Mouse (Mus musculus) cortical plate, adult 2 months (tissue): ENCODE data around the gene Ucp1. TPM values are rescaled to one million over a fixed set of nuclear protein-coding genes. Genes with fewer than 3 reads are reported as not detected.
A peak's percentile ranks its signal among the peaks of the same experiment; 100 is the strongest.

Source experiments
- H3K27ac ChIP-seq: fragments of 200-500 bp; 2 replicates; pipeline ENCODE4 v1.5.1; 2012; ENCODE audit warnings: low read length, control low read depth, inconsistent platforms; ENCODE audit not compliant: insufficient read depth
- H3K4me1 ChIP-seq: fragments of 200-500 bp; 2 replicates; pipeline ENCODE4 v1.6.1; 2011; ENCODE audit warnings: low read length; ENCODE audit not compliant: control insufficient read depth, insufficient read depth
- H3K4me3 ChIP-seq: fragments of 200-500 bp; 2 replicates; pipeline ENCODE4 v1.5.1; 2011; ENCODE audit warnings: mild to moderate bottlenecking, low read length, control low read depth; ENCODE audit not compliant: insufficient read depth
- CTCF ChIP-seq: fragments of 200-500 bp; IDR thresholded peaks from 2 replicates; pipeline ENCODE4 v1.5.1; 2011; ENCODE audit warnings: mild to moderate bottlenecking, control low read depth, low read length; ENCODE audit not compliant: insufficient read depth; ENCODE audit errors: extremely low read depth
- POLR2A ChIP-seq: fragments of 200-500 bp; IDR thresholded peaks from 2 replicates; pipeline ENCODE4 v1.6.1; 2011; ENCODE audit warnings: mild to moderate bottlenecking, low read length, control low read depth; ENCODE audit not compliant: insufficient read depth; ENCODE audit errors: extremely low read depth
- polyA plus RNA-seq: library from polyadenylated mRNA; depleted of rRNA; stranded (reverse); fragments of >200 nt; gene quantifications from 2 replicates; pipeline ENCODE4 v1.2.3, GENCODE M21; 2012; rRNA removed

Gene Ucp1
- polyA plus RNA-seq = 0.10 and 0.26 TPM in 2 replicates

DNA sequence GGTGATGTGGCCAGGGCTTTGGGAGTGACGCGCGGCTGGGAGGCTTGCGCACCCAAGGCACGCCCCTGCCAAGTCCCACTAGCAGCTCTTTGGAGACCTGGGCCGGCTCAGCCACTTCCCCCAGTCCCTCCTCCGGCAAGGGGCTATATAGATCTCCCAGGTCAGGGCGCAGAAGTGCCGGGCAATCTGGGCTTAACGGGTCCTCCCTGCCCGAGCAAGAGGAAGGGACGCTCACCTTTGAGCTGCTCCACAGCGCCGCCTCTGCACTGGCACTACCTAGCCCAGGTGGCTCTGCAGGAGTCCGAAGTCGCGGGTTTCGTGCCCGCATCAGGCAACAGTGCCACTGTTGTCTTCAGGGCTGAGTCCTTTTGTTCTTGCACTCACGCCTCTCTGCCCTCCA lies at the start of gene Ucp1:
Gene Ucp1 (plus strand): TSS at position 177 of the 400 bp plus-strand sequence.
- H3K4me3 ChIP-seq = no peak within 1 kb of the TSS
- H3K4me1 ChIP-seq = no peaks in the 10 kb centered on the region
- TF ChIP-seq POLR2A = no peak
- TF ChIP-seq CTCF = no peak
- H3K27ac ChIP-seq = no peak within 1 kb of the TSS

DNA sequence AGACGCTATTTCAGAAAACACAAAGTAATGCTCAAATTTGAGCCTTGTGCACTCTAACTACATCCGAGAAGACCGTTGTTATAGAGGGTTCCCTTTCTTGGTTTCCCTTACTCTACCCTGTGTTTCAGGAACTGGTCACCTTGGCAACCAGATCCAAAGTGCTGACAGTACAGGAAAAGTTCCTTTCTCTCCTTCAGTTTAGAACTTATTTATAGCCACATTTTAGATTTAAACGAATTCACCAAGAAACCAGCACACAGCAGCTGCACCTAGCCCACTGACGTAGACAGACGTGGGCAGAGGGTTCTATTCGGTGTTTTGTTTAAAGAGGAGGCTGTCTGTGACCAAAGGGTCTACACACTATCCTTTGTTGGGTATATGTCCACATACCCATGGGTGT lies 46.0 kb upstream of the Ucp1 start:
- Histone ChIP-seq H3K4me1 (peaks cover 7% of the 10 kb centered on the region), H3K27ac (no peak overlapping the region), H3K4me3 (no peak overlapping the region)
- TF ChIP-seq POLR2A (no peak), CTCF (no peak)

DNA sequence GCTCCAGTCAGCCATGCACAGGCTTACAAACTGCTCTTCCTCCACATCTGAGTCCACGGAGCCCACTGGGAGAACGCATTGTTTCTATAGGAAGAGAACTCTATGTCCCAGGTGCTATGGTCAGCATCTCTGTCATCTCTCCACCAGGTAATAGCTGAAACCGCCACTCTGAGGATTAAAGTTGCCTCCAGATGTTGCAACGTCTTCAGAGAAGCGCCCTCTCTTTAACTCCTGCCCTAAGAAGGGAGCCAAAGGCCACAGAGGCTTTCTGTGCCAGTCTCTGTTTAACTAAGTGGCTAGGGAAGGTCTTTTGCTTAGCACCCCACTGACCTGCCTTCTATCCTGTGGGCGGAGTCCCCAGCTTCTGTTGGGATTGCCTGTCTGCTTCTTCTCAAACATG lies 39.3 kb upstream of the Ucp1 start:
- no peaks in the 10 kb centered on the region for H3K4me1 ChIP-seq
- no peak for TF ChIP-seq CTCF
- no peak for TF ChIP-seq POLR2A
- no peak overlapping the region for H3K4me3 ChIP-seq
- no peak overlapping the region for H3K27ac ChIP-seq

DNA sequence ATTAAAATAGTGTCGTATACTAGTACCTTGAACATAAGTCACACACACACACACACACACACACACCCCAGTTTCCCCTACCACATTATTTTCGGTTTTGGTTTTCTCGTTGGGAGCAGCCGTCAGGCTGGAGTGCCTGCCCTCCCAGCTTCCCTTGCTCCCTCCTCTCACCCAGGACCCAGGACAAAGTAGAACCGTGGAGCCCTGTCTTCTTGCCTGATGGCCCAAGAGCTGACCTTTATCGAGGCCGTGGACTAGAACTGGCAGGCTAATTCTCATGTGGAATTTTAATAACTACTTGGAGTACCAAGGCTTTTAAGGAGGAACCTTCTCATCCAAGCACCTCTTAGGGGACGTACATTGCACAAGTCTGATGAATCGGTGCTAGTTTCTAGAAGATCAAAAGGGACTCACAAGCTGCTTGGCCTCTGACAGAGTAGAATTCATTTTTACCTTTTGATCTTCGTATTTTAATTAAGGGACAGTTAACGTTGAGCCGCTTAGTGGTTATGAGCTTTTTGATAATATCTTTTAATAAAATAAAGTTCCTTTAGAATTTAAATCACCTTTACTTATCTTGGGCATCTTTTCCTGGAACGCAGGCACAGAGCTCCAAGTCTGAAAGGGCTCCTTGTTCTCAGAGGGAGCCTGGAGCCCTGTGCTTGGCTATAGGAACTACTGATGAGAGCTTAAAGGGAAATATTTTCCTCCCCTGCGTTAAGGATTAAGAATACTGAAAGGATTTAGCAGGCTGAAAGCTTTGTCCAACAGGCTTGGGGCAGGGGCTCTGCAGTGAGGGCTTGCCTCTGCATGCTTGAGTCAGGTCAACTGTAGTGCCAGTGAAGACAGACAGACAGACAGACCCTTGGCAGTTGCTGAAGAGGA lies 38.5 kb upstream of the Ucp1 start:
- no peak overlapping the region for H3K4me3 ChIP-seq
- no peak for TF ChIP-seq POLR2A
- TF ChIP-seq CTCF = no peak
- no peak overlapping the region for H3K27ac ChIP-seq
- no peaks in the 10 kb centered on the region for H3K4me1 ChIP-seq

DNA sequence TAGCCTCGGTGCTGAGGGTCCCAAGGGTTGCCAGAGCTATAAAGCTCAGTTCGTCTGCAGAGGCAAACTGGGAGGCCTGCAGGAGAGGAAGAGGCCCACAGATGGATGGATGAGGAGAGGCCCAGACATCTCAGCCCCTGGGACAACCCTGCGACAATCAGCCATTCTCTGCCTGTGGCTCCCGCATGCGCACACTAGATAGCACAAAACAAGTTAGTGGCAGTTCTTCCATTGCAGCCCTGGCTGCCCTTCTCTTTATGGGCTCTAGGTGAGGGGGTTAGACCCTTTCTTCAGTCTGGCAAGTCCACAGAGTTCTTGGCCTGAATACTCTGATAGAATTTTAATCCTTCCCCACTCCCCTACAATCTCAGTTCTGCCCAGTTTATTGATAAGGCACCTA lies 37.4 kb upstream of the Ucp1 start:
- Histone ChIP-seq H3K4me3 (no peak overlapping the region), H3K4me1 (no peaks in the 10 kb centered on the region), H3K27ac (no peak overlapping the region)
- TF ChIP-seq CTCF = no peak
- TF ChIP-seq POLR2A = no peak

DNA sequence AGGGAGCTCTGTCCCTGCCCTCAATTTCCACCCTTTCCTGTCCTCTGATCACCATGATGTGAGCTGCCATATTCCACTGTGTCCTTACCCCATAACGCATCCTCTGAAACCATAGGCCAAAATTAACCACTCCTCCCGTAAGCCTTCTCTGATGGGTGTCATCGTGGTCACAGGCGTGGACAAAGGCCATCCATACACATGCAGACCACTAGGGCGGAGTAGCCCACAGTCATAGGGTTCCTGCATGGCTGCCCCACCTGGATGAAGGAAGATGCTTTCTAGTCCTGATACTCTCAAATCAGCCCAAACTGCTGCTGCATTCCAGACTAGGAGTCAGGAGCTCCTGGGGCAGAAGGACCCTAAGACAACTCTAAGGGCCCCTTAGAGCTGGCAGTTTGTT lies 32.5 kb upstream of the Ucp1 start:
- TF ChIP-seq POLR2A = no peak
- no peak for TF ChIP-seq CTCF
- H3K4me3 ChIP-seq = no peak overlapping the region
- no peak overlapping the region for H3K27ac ChIP-seq
- H3K4me1 ChIP-seq = no peaks in the 10 kb centered on the region

DNA sequence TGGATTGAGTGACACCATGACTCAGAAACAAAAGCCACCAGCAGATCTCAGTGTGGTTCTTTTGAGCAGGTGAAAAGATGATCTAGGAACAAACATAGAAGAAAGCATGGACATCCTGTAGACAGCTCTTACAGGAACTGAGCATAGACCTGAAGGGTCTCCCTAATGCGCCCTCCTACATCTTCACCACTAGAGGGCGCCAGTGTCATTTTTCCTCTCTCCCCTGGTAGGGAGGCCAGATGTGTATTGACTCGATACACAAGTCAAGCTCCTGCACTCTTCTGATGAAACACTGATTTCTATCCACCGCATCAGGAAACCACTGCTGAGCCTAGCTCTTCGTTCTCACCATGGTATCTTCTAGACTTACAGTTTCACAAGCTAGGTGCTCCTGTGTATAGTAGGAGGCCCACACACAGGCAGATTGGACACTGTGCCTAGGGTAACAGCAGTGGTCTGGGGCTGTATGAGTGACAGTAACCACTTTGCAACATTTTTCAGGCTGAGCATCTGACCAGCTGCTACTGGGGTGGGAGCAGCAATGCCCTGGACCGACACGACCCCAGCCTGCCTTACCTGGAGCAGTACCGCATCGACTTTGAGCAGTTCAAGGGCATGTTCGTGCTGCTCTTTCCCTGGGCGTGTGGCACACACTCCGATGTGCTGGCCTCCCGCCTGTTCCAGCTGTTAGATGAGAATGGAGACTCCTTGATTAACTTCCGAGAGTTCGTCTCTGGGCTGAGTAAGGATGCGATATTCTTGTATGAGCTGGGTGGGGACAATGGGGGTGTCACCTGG lies 29.5 kb upstream of the Ucp1 start:
- no peaks in the 10 kb centered on the region for H3K4me1 ChIP-seq
- TF ChIP-seq CTCF = peak; percentile 85
- no peak for TF ChIP-seq POLR2A
- no peak overlapping the region for H3K4me3 ChIP-seq
- no peak overlapping the region for H3K27ac ChIP-seq

DNA sequence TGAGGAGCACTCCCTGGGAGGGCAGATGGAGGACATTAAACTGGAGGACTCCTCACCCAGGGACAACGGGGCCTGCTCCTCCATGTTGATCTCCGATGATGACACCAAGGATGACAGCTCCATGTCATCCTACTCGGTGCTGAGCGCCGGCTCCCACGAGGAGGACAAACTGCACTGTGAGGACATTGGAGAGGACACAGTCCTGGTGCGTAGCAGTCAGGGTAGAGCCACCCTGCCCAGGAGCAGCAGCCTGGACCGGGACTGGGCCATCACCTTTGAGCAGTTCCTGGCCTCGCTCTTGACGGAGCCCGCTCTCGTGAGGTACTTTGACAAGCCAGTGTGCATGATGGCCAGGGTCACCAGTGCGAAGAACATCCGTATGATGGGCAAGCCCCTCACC lies 19.0 kb upstream of the Ucp1 start:
- no peaks in the 10 kb centered on the region for H3K4me1 ChIP-seq
- H3K4me3 ChIP-seq = no peak overlapping the region
- TF ChIP-seq CTCF = no peak
- H3K27ac ChIP-seq = no peak overlapping the region

DNA sequence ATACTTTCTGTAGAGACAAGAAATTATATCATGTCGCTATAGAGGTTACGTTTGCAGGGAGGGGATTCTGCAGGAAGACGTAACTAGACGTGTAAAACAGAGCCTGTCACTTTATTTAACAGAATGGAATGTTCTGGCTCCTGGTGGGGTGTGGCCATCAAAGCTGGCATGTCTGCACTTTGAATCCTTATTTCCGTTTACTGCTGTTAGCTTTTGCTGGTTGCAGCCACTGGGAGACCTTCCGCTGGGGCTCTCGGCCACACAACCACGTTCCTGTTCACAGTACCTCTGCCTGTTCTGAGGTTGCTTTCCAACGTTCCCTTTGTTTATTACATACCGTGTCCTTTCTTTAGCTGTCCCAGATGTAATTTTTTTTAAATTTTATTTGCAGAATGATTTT lies 17.7 kb upstream of the Ucp1 start:
- Histone ChIP-seq H3K4me3 (no peak overlapping the region), H3K27ac (no peak overlapping the region), H3K4me1 (no peaks in the 10 kb centered on the region)
- no peak for TF ChIP-seq CTCF
- TF ChIP-seq POLR2A = no peak

DNA sequence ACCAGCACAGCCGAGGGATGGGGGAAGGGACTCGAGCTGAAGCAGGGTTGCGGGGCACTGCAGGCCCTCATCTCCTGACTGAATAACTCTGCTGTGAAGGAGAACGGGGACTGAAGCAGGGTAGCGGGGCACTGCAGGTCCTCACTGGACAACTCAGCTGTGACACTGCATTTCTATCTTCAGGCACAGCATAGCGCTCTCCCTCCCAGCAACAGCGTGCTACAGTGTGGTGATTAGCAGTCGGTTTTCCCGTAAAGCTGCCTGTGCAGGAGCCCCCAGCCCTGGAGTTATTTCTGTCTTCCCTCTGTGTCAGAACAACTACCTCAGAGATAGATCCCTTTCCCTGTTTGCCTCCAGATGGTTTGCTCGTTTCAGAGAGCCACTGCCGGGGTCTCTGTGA lies 15.7 kb upstream of the Ucp1 start:
- TF ChIP-seq CTCF (no peak), POLR2A (no peak)

More for the DNA sequence above, 15.7 kb upstream of the Ucp1 start:
- Histone ChIP-seq H3K4me3 (no peak overlapping the region), H3K4me1 (no peaks in the 10 kb centered on the region), H3K27ac (no peak overlapping the region)
